Mouse (Mus musculus) urinary bladder, postnatal 4 days (tissue): ENCODE measurements around the gene Atf6b.

ENCODE experiments used
- DNase-seq, 2 experiments: peaks; one replicate each; pipeline ENCODE4 v3.0.0; 2021 to 2022; ENCODE audit warnings: low spot score in 2 of 2

The Atf6b gene

DNA sequence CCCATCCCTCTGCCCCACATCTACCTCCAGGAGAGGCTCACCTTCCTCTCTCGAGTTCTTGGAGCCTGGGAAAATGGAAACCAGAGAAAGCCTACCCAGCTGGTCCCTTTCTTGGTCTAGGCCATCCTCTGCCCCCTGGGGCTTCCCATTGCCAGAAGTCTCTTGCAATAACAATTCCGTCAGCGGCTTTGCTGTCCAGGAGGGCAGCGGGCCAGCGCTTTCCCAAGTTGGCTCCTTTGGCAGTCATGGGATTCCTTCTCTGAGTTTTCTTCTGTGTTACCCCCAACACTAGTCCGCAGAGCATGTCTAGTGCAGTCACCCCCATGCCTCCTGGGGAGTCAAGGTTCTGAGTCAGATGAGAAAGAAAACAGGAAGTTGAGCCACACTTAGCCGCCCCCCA, 46.0 kb downstream of the Atf6b start:
- DNase-seq, result peak; percentile 63 to 74

GRCm38 (mm10) chr17:34699575-34700408, 52.8 kb downstream of the Atf6b start:
- no peak for DNase-seq

DNA sequence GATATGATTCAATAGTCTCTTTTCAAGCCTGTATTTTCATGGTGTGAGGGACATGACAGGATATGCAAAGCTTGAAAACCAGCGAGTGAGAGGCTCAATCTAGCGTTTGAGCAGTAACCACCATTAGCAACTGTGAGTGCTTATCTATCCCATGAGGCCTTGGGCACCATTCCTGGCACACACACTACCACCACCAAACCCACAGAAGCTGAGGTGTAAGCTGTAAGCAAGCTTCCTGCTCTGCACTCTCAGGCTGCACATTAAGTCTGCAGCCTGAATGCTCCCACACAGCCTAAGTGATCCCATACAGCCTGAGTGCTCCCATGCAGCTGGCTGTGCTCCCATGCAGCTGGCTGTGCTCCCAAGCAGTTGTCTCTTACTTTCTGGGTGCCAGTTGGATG, 53.7 kb downstream of the Atf6b start:
- no peak for DNase-seq
